Mouse (Mus musculus) liver, adult 10 weeks (tissue): ENCODE data around the gene Lrrc15. TPM values are rescaled to one million over a fixed set of nuclear protein-coding genes. Genes with fewer than 3 reads are reported as not detected.

ENCODE experiments used
- polyA plus RNA-seq: library from polyadenylated mRNA; stranded (reverse); fragments of 350-450 nt; fragmentation: Illumina TruSeq; extraction: RNeasy Lipid Tissue Mini Kit (QIAGEN cat#74804); gene quantifications from one replicate; pipeline ENCODE4 v1.2.3, GENCODE M21; 2014; ENCODE audit warnings: low read depth, low replicate concordance

The Lrrc15 gene
- not detected for polyA plus RNA-seq

GRCm38 (mm10) chr16:30282844-30283495 lies at the start of gene Lrrc15:
TSS of gene Lrrc15 (minus strand) at chr16:30283256.

GRCm38 (mm10) chr16:30310647-30311046 lies 27.6 kb upstream of the Lrrc15 start, which contains the start of gene Gp5:
TSS of gene Gp5 (minus strand) at chr16:30310779.

GRCm38 (mm10) chr16:30267359-30267758 lies 15.7 kb downstream of the Lrrc15 start, which contains the start of gene Cpn2:
TSS of gene Cpn2 (minus strand) at chr16:30267499.

Other genes starting within 250 kb of the Lrrc15 start
- gene Hes1, start 218.9 kb downstream of the Lrrc15 start, polyA plus RNA-seq = 25.6 TPM
- 75.7 TPM for gene Cpn2, start 15.8 kb downstream of the Lrrc15 start, polyA plus RNA-seq
- not detected for gene Gp5, start 27.5 kb upstream of the Lrrc15 start, polyA plus RNA-seq
- gene Atp13a3, start 122.7 kb upstream of the Lrrc15 start, polyA plus RNA-seq = 125 TPM